Mouse (Mus musculus): ENCODE results near the gene Gdf9.

DNA sequence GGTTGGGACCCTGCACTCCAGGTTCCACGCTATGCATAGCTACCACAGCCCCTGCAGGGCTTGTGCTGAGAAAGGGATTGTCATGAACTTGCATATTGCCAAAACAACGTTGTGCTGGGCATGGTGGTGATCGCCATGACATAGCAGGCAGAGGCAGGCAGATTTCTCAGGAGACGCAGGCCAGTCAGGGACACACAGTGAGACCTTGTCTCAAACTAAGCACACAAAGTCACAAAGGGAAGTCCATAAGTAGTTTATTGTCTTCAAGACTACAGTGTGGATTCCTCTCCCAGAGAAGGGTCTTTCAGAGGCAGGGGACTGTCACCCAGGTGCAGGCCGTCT lies 2.1 kb upstream of the Gdf9 start:
- TF ChIP-seq CTCF (IDR thresholded peaks at IDR 0.05) (no peak), EP300 (IDR thresholded peaks at IDR 0.05) (no peak)

Measured in lung, postnatal 0 days (tissue).